Mouse (Mus musculus): Measurements from ENCODE around the gene Taldo1. TPM values are rescaled to one million over a fixed set of nuclear protein-coding genes. Genes with fewer than 3 reads are reported as not detected.

Taldo1 gene
- polyA plus RNA-seq, 1 experiment from 2014 or later, result 252 TPM

GRCm38 (mm10) chr7:141411667-141412066 lies 19.7 kb downstream of the Taldo1 start:
- ATAC-seq (ENCODE audit: insufficient number of reproducible peaks, insufficient read depth, low FRiP score, low read depth), result no peak
- H3K4me2 ChIP-seq (replicated peaks; ENCODE audit: low read depth, low read length), result no peak overlapping the region
- no peak overlapping the region for H3K9ac ChIP-seq (replicated peaks; ENCODE audit: low read depth, low read length)
- no peak overlapping the region for H3K27ac ChIP-seq (ENCODE audit: low read length)
- peaks cover 23% of the 10 kb centered on the region for H3K36me3 ChIP-seq (ENCODE audit: control insufficient read depth, insufficient read depth, low read length)
- 100% methylated on average over 1 of the region's 1 CpGs for WGBS
- no peak overlapping the region for H3K4me3 ChIP-seq (ENCODE audit: low read depth, low read length)
- peaks cover 8% of the 10 kb centered on the region; the same call in 1 of the 2 replicates for H3K4me1 ChIP-seq (ENCODE audit: control insufficient read depth, insufficient read depth, low read length)
- no peaks in the 10 kb centered on the region for H3K27me3 ChIP-seq (ENCODE audit: control insufficient read depth, insufficient read depth, low read length)
- H3K9me3 ChIP-seq (ENCODE audit: control insufficient read depth, low read depth, low read length), result no peaks in the 10 kb centered on the region

GRCm38 (mm10) chr7:141413331-141413730 lies 21.3 kb downstream of the Taldo1 start:
- H3K36me3 ChIP-seq (ENCODE audit: control insufficient read depth, insufficient read depth, low read length), result peaks cover 19% of the 10 kb centered on the region
- no peaks in the 10 kb centered on the region for H3K9me3 ChIP-seq (ENCODE audit: control insufficient read depth, low read depth, low read length)
- H3K9ac ChIP-seq (replicated peaks; ENCODE audit: low read depth, low read length), result peak overlapping the region; percentile 71
- peaks cover 8% of the 10 kb centered on the region; the same call in 1 of the 2 replicates for H3K4me1 ChIP-seq (ENCODE audit: control insufficient read depth, insufficient read depth, low read length)
- peak overlapping the region; percentile 66 for H3K4me2 ChIP-seq (replicated peaks; ENCODE audit: low read depth, low read length)
- no peak for ATAC-seq (ENCODE audit: insufficient number of reproducible peaks, insufficient read depth, low FRiP score, low read depth)
- 2% methylated on average over 16 of the region's 16 CpGs for WGBS
- H3K4me3 ChIP-seq (ENCODE audit: low read depth, low read length), result peak overlapping the region; percentile 74
- H3K27me3 ChIP-seq (ENCODE audit: control insufficient read depth, insufficient read depth, low read length), result no peaks in the 10 kb centered on the region
- peak overlapping the region; percentile 77 for H3K27ac ChIP-seq (ENCODE audit: low read length)

GRCm38 (mm10) chr7:141413809-141414584 lies 22.0 kb downstream of the Taldo1 start, which contains the start of gene Gatd1:
TSS of gene Gatd1 (minus strand) at chr7:141414136.
- H3K9me3 ChIP-seq (ENCODE audit: control insufficient read depth, low read depth, low read length), result no peaks in the 10 kb centered on the region
- WGBS, result under 1% methylated on average over 54 of the region's 56 CpGs

GRCm38 (mm10) chr7:141416144-141416841 lies 24.3 kb downstream of the Taldo1 start:
- Histone ChIP-seq H3K9me3 (ENCODE audit: control insufficient read depth, low read depth, low read length) (no peaks in the 10 kb centered on the region), H3K36me3 (ENCODE audit: control insufficient read depth, insufficient read depth, low read length) (no peaks in the 10 kb centered on the region), H3K27me3 (ENCODE audit: control insufficient read depth, insufficient read depth, low read length) (no peaks in the 10 kb centered on the region), H3K27ac (ENCODE audit: low read length) (no peak overlapping the region), H3K4me3 (ENCODE audit: low read depth, low read length) (no peak overlapping the region), H3K9ac (replicated peaks; ENCODE audit: low read depth, low read length) (no peak overlapping the region), H3K4me1 (ENCODE audit: control insufficient read depth, insufficient read depth, low read length) (peaks cover 8% of the 10 kb centered on the region; the same call in 1 of the 2 replicates), H3K4me2 (replicated peaks; ENCODE audit: low read depth, low read length) (no peak overlapping the region)
- WGBS, result 86% methylated on average over 6 of the region's 6 CpGs
- ATAC-seq (ENCODE audit: insufficient number of reproducible peaks, insufficient read depth, low FRiP score, low read depth), result no peak

More at GRCm38 (mm10) chr7:141413809-141414584, 22.0 kb downstream of the Taldo1 start, which contains the start of gene Gatd1:
- Histone ChIP-seq H3K9ac (replicated peaks; ENCODE audit: low read depth, low read length) (peak within 1 kb of the TSS; percentile 71), H3K27me3 (ENCODE audit: control insufficient read depth, insufficient read depth, low read length) (no peaks in the 10 kb centered on the region), H3K27ac (ENCODE audit: low read length) (peak within 1 kb of the TSS; percentile 77), H3K36me3 (ENCODE audit: control insufficient read depth, insufficient read depth, low read length) (peaks cover 18% of the 10 kb centered on the region), H3K4me1 (ENCODE audit: control insufficient read depth, insufficient read depth, low read length) (peaks cover 8% of the 10 kb centered on the region; the same call in 1 of the 2 replicates), H3K4me2 (replicated peaks; ENCODE audit: low read depth, low read length) (peak within 1 kb of the TSS; percentile 66), H3K4me3 (ENCODE audit: low read depth, low read length) (peak within 1 kb of the TSS; percentile 74)
- peak; percentile 92 for ATAC-seq (ENCODE audit: insufficient number of reproducible peaks, insufficient read depth, low FRiP score, low read depth)

GRCm38 (mm10) chr7:141417731-141418681 lies 26.0 kb downstream of the Taldo1 start:
- Histone ChIP-seq H3K27me3 (ENCODE audit: control insufficient read depth, insufficient read depth, low read length) (no peaks in the 10 kb centered on the region), H3K4me3 (ENCODE audit: low read depth, low read length) (no peak overlapping the region), H3K27ac (ENCODE audit: low read length) (no peak overlapping the region), H3K9me3 (ENCODE audit: control insufficient read depth, low read depth, low read length) (no peaks in the 10 kb centered on the region), H3K4me1 (ENCODE audit: control insufficient read depth, insufficient read depth, low read length) (peaks cover 5% of the 10 kb centered on the region; the same call in 1 of the 2 replicates), H3K9ac (replicated peaks; ENCODE audit: low read depth, low read length) (no peak overlapping the region), H3K36me3 (ENCODE audit: control insufficient read depth, insufficient read depth, low read length) (no peaks in the 10 kb centered on the region), H3K4me2 (replicated peaks; ENCODE audit: low read depth, low read length) (no peak overlapping the region)
- 75% methylated on average over 8 of the region's 8 CpGs for WGBS
- ATAC-seq (ENCODE audit: insufficient number of reproducible peaks, insufficient read depth, low FRiP score, low read depth), result no peak

- H3K9ac ChIP-seq (replicated peaks; ENCODE audit: low read depth, low read length), result no peak overlapping the region
- peaks cover 3% of the 10 kb centered on the region; the same call in 1 of the 2 replicates for H3K4me1 ChIP-seq (ENCODE audit: control insufficient read depth, insufficient read depth, low read length)
- no peak overlapping the region for H3K27ac ChIP-seq (ENCODE audit: low read length)
- no peak for ATAC-seq (ENCODE audit: insufficient number of reproducible peaks, insufficient read depth, low FRiP score, low read depth)
- H3K27me3 ChIP-seq (ENCODE audit: control insufficient read depth, insufficient read depth, low read length), result no peaks in the 10 kb centered on the region
- H3K4me3 ChIP-seq (ENCODE audit: low read depth, low read length), result no peak overlapping the region
- no peaks in the 10 kb centered on the region for H3K36me3 ChIP-seq (ENCODE audit: control insufficient read depth, insufficient read depth, low read length)
- no peaks in the 10 kb centered on the region for H3K9me3 ChIP-seq (ENCODE audit: control insufficient read depth, low read depth, low read length)
- H3K4me2 ChIP-seq (replicated peaks; ENCODE audit: low read depth, low read length), result no peak overlapping the region
- WGBS, result 64% methylated on average over 7 of the region's 7 CpGs
Measured at GRCm38 (mm10) chr7:141418970-141419369, 27.0 kb downstream of the Taldo1 start.

- H3K4me3 ChIP-seq (ENCODE audit: low read depth, low read length), result no peak overlapping the region
- 73% methylated on average over 9 of the region's 9 CpGs for WGBS
- ATAC-seq (ENCODE audit: insufficient number of reproducible peaks, insufficient read depth, low FRiP score, low read depth), result no peak
Measured at GRCm38 (mm10) chr7:141420030-141420702, 28.2 kb downstream of the Taldo1 start.

More at GRCm38 (mm10) chr7:141420030-141420702, 28.2 kb downstream of the Taldo1 start:
- Histone ChIP-seq H3K27ac (ENCODE audit: low read length) (no peak overlapping the region), H3K4me2 (replicated peaks; ENCODE audit: low read depth, low read length) (no peak overlapping the region), H3K36me3 (ENCODE audit: control insufficient read depth, insufficient read depth, low read length) (no peaks in the 10 kb centered on the region), H3K4me1 (ENCODE audit: control insufficient read depth, insufficient read depth, low read length) (no peaks in the 10 kb centered on the region), H3K9ac (replicated peaks; ENCODE audit: low read depth, low read length) (no peak overlapping the region), H3K9me3 (ENCODE audit: control insufficient read depth, low read depth, low read length) (no peaks in the 10 kb centered on the region), H3K27me3 (ENCODE audit: control insufficient read depth, insufficient read depth, low read length) (no peaks in the 10 kb centered on the region)

All from stomach, embryonic 14.5 days (tissue).